Mouse (Mus musculus): Measurements from ENCODE around the gene Tppp3. TPM values are rescaled to one million over a fixed set of nuclear protein-coding genes. Genes with fewer than 3 reads are reported as not detected.

Gene Tppp3
- polyA plus RNA-seq, 1 experiment from 2014 or later: 18.3 TPM

DNA sequence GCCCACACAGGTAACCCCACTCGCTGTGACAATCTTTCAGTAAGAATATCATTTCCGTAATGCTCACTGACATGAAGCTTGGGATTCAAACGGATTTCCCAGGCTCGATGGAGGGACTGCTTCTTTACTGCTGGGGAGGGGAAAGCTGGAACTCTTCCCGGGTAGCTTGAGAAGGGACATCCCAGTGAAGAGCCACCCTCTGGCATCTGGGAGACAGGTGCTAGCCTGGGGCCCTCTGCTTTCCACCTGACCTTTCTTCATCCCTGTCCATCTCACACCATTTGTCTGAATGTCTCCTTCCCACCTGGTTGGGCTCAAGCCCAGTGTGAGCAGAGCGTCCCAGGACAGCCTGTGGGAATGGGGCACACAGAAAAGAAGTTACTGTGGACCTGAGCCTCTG lies 5.1 kb downstream of the Tppp3 start:
- no peak for ATAC-seq (ENCODE audit: low FRiP score, low TSS enrichment)
- no peak overlapping the region for H3K4me2 ChIP-seq (replicated peaks; ENCODE audit: low read depth, low read length)
- H3K27ac ChIP-seq (ENCODE audit: low read depth, low read length): no peak overlapping the region

GRCm38 (mm10) chr8:105464595-105464994 lies 6.7 kb downstream of the Tppp3 start:
- Histone ChIP-seq H3K4me3 (ENCODE audit: low read length) (no peak overlapping the region), H3K27ac (ENCODE audit: low read depth, low read length) (no peak overlapping the region), H3K36me3 (ENCODE audit: control insufficient read depth, insufficient read depth, low read length) (no peaks in the 10 kb centered on the region), H3K4me2 (replicated peaks; ENCODE audit: low read depth, low read length) (no peak overlapping the region), H3K4me1 (ENCODE audit: control insufficient read depth, insufficient read depth, low read length) (no peaks in the 10 kb centered on the region), H3K9me3 (ENCODE audit: control insufficient read depth, low read length) (no peaks in the 10 kb centered on the region), H3K27me3 (ENCODE audit: control insufficient read depth, insufficient read depth, low read length) (no peaks in the 10 kb centered on the region), H3K9ac (ENCODE audit: low read depth, low read length) (no peak overlapping the region)
- WGBS: 80% methylated on average over 7 of the region's 7 CpGs
- no peak for ATAC-seq (ENCODE audit: low FRiP score, low TSS enrichment)

More for the DNA sequence above, 5.1 kb downstream of the Tppp3 start:
- Histone ChIP-seq H3K4me3 (ENCODE audit: low read length) (no peak overlapping the region), H3K36me3 (ENCODE audit: control insufficient read depth, insufficient read depth, low read length) (no peaks in the 10 kb centered on the region), H3K9me3 (ENCODE audit: control insufficient read depth, low read length) (no peaks in the 10 kb centered on the region), H3K9ac (ENCODE audit: low read depth, low read length) (no peak overlapping the region), H3K27me3 (ENCODE audit: control insufficient read depth, insufficient read depth, low read length) (no peaks in the 10 kb centered on the region), H3K4me1 (ENCODE audit: control insufficient read depth, insufficient read depth, low read length) (peaks cover 10% of the 10 kb centered on the region)
- WGBS: 82% methylated on average over 6 of the region's 6 CpGs

- Histone ChIP-seq H3K27ac (ENCODE audit: low read depth, low read length) (no peak overlapping the region), H3K4me2 (replicated peaks; ENCODE audit: low read depth, low read length) (no peak overlapping the region), H3K27me3 (ENCODE audit: control insufficient read depth, insufficient read depth, low read length) (no peaks in the 10 kb centered on the region), H3K4me3 (ENCODE audit: low read length) (no peak overlapping the region), H3K36me3 (ENCODE audit: control insufficient read depth, insufficient read depth, low read length) (no peaks in the 10 kb centered on the region), H3K9me3 (ENCODE audit: control insufficient read depth, low read length) (no peaks in the 10 kb centered on the region), H3K4me1 (ENCODE audit: control insufficient read depth, insufficient read depth, low read length) (no peaks in the 10 kb centered on the region), H3K9ac (ENCODE audit: low read depth, low read length) (no peak overlapping the region)
- ATAC-seq (ENCODE audit: low FRiP score, low TSS enrichment): 0 out of 2 replicates have a peak, but pooled peaks have one; percentile 33
- WGBS: 20% methylated on average over 13 of the region's 13 CpGs
Observed at GRCm38 (mm10) chr8:105461085-105461803, 10.1 kb downstream of the Tppp3 start.

- Histone ChIP-seq H3K27me3 (ENCODE audit: control insufficient read depth, insufficient read depth, low read length) (no peaks in the 10 kb centered on the region), H3K9me3 (ENCODE audit: control insufficient read depth, low read length) (no peaks in the 10 kb centered on the region), H3K27ac (ENCODE audit: low read depth, low read length) (no peak overlapping the region), H3K4me3 (ENCODE audit: low read length) (no peak overlapping the region), H3K9ac (ENCODE audit: low read depth, low read length) (no peak overlapping the region), H3K36me3 (ENCODE audit: control insufficient read depth, insufficient read depth, low read length) (no peaks in the 10 kb centered on the region), H3K4me2 (replicated peaks; ENCODE audit: low read depth, low read length) (no peak overlapping the region), H3K4me1 (ENCODE audit: control insufficient read depth, insufficient read depth, low read length) (no peaks in the 10 kb centered on the region)
- 61% methylated on average over 10 of the region's 10 CpGs for WGBS
- no peak for ATAC-seq (ENCODE audit: low FRiP score, low TSS enrichment)
Observed at GRCm38 (mm10) chr8:105455218-105455617, 16.1 kb downstream of the Tppp3 start.

- ATAC-seq (ENCODE audit: low FRiP score, low TSS enrichment): no peak
- no peak overlapping the region for H3K27ac ChIP-seq (ENCODE audit: low read depth, low read length)
- H3K27me3 ChIP-seq (ENCODE audit: control insufficient read depth, insufficient read depth, low read length): no peaks in the 10 kb centered on the region
- no peak overlapping the region for H3K9ac ChIP-seq (ENCODE audit: low read depth, low read length)
- no peaks in the 10 kb centered on the region for H3K9me3 ChIP-seq (ENCODE audit: control insufficient read depth, low read length)
- WGBS: 57% methylated on average over 5 of the region's 5 CpGs
- no peaks in the 10 kb centered on the region for H3K4me1 ChIP-seq (ENCODE audit: control insufficient read depth, insufficient read depth, low read length)
- H3K36me3 ChIP-seq (ENCODE audit: control insufficient read depth, insufficient read depth, low read length): no peaks in the 10 kb centered on the region
- H3K4me3 ChIP-seq (ENCODE audit: low read length): no peak overlapping the region
- H3K4me2 ChIP-seq (replicated peaks; ENCODE audit: low read depth, low read length): no peak overlapping the region
Observed at GRCm38 (mm10) chr8:105454088-105454487, 17.2 kb downstream of the Tppp3 start.

- Histone ChIP-seq H3K27me3 (ENCODE audit: control insufficient read depth, insufficient read depth, low read length) (no peaks in the 10 kb centered on the region), H3K4me3 (ENCODE audit: low read length) (no peak overlapping the region), H3K9ac (ENCODE audit: low read depth, low read length) (no peak overlapping the region), H3K4me1 (ENCODE audit: control insufficient read depth, insufficient read depth, low read length) (no peaks in the 10 kb centered on the region), H3K9me3 (ENCODE audit: control insufficient read depth, low read length) (no peaks in the 10 kb centered on the region), H3K36me3 (ENCODE audit: control insufficient read depth, insufficient read depth, low read length) (no peaks in the 10 kb centered on the region), H3K4me2 (replicated peaks; ENCODE audit: low read depth, low read length) (no peak overlapping the region), H3K27ac (ENCODE audit: low read depth, low read length) (0 out of 2 replicates have a peak overlapping the region, but pooled peaks have one; percentile 17)
- ATAC-seq (ENCODE audit: low FRiP score, low TSS enrichment): no peak
- WGBS: 58% methylated on average over 5 of the region's 5 CpGs
Observed at GRCm38 (mm10) chr8:105453296-105453695, 18.0 kb downstream of the Tppp3 start.

DNA sequence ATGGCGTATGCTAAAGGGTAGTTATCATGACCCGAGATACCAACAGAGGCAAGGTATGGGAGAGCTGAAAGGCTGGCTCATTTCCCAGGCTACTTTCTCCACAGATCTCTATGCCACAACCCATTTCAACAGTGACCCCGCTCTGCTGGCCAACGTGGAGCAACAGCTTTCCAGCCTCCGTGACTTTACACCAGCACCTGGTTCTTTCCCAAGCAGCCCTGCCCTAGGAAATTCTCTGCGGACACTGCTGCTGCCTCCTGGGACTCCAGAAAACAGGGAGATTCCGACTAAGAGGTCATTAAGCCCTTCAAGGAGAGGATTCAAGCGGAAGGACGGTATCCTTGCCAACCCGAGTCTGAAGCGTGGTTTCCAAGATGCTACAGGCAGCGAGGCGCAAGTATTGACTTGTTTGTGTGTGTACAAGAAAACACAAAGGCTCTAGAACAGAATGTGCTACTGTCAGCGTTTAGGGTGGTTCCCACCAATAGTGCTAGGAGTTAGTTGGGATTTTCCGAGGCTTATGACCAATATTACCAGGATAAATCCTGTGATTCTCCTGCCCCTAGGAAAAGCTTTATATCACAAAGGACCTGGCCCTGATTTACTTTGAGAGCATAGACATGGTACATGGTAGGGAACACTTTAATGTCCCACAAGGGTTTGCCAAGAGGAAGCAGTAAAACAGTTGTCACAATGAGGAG lies 19.3 kb downstream of the Tppp3 start:
- H3K36me3 ChIP-seq (ENCODE audit: control insufficient read depth, insufficient read depth, low read length): no peaks in the 10 kb centered on the region
- H3K4me3 ChIP-seq (ENCODE audit: low read length): no peak overlapping the region
- 66% methylated on average over 15 of the region's 15 CpGs for WGBS
- no peak overlapping the region for H3K9ac ChIP-seq (ENCODE audit: low read depth, low read length)
- no peaks in the 10 kb centered on the region for H3K4me1 ChIP-seq (ENCODE audit: control insufficient read depth, insufficient read depth, low read length)
- H3K27me3 ChIP-seq (ENCODE audit: control insufficient read depth, insufficient read depth, low read length): no peaks in the 10 kb centered on the region
- no peak for ATAC-seq (ENCODE audit: low FRiP score, low TSS enrichment)
- no peak overlapping the region for H3K27ac ChIP-seq (ENCODE audit: low read depth, low read length)
- no peak overlapping the region for H3K4me2 ChIP-seq (replicated peaks; ENCODE audit: low read depth, low read length)
- H3K9me3 ChIP-seq (ENCODE audit: control insufficient read depth, low read length): no peaks in the 10 kb centered on the region

DNA sequence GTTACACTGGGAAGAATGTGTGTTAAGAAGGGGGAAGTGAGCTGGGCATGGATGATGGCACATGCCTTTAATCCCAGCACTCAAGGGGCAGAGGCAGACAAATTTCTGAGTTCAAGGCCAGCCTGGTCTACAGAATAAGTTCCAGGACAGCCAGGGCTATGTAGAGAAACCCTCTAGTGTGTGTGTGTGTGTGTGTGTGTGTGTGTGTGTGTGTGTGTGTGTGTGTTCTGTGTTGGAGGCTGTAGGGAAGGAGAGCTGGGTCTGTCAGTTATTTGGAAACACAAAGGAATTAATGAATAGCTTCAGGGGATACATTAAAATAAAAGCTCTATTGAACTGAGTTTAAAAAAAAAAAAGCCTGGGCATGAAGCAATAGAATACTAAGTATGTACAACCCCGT lies 20.3 kb downstream of the Tppp3 start:
- Histone ChIP-seq H3K4me2 (replicated peaks; ENCODE audit: low read depth, low read length) (no peak overlapping the region), H3K27ac (ENCODE audit: low read depth, low read length) (no peak overlapping the region), H3K36me3 (ENCODE audit: control insufficient read depth, insufficient read depth, low read length) (no peaks in the 10 kb centered on the region), H3K27me3 (ENCODE audit: control insufficient read depth, insufficient read depth, low read length) (no peaks in the 10 kb centered on the region), H3K4me3 (ENCODE audit: low read length) (no peak overlapping the region), H3K4me1 (ENCODE audit: control insufficient read depth, insufficient read depth, low read length) (no peaks in the 10 kb centered on the region), H3K9me3 (ENCODE audit: control insufficient read depth, low read length) (no peaks in the 10 kb centered on the region), H3K9ac (ENCODE audit: low read depth, low read length) (no peak overlapping the region)
- no peak for ATAC-seq (ENCODE audit: low FRiP score, low TSS enrichment)
- 87% methylated on average over 1 of the region's 1 CpGs for WGBS

- no peak for ATAC-seq (ENCODE audit: low FRiP score, low TSS enrichment)
- H3K9ac ChIP-seq (ENCODE audit: low read depth, low read length): no peak overlapping the region
- no peak overlapping the region for H3K27ac ChIP-seq (ENCODE audit: low read depth, low read length)
- no peaks in the 10 kb centered on the region for H3K27me3 ChIP-seq (ENCODE audit: control insufficient read depth, insufficient read depth, low read length)
- no peaks in the 10 kb centered on the region for H3K4me1 ChIP-seq (ENCODE audit: control insufficient read depth, insufficient read depth, low read length)
- no peak overlapping the region for H3K4me3 ChIP-seq (ENCODE audit: low read length)
- H3K36me3 ChIP-seq (ENCODE audit: control insufficient read depth, insufficient read depth, low read length): no peaks in the 10 kb centered on the region
- 90% methylated on average over 5 of the region's 5 CpGs for WGBS
- no peak overlapping the region for H3K4me2 ChIP-seq (replicated peaks; ENCODE audit: low read depth, low read length)
- H3K9me3 ChIP-seq (ENCODE audit: control insufficient read depth, low read length): no peaks in the 10 kb centered on the region
Observed at GRCm38 (mm10) chr8:105448596-105448995, 22.7 kb downstream of the Tppp3 start.

Measured in kidney, embryonic 14.5 days (tissue).